Mouse (Mus musculus): ENCODE results near the gene Mgst3. TPM values are rescaled to one million over a fixed set of nuclear protein-coding genes. Genes with fewer than 3 reads are reported as not detected.

Gene Mgst3
- polyA plus RNA-seq, 1 experiment from 2014 or later, result 120 TPM

DNA sequence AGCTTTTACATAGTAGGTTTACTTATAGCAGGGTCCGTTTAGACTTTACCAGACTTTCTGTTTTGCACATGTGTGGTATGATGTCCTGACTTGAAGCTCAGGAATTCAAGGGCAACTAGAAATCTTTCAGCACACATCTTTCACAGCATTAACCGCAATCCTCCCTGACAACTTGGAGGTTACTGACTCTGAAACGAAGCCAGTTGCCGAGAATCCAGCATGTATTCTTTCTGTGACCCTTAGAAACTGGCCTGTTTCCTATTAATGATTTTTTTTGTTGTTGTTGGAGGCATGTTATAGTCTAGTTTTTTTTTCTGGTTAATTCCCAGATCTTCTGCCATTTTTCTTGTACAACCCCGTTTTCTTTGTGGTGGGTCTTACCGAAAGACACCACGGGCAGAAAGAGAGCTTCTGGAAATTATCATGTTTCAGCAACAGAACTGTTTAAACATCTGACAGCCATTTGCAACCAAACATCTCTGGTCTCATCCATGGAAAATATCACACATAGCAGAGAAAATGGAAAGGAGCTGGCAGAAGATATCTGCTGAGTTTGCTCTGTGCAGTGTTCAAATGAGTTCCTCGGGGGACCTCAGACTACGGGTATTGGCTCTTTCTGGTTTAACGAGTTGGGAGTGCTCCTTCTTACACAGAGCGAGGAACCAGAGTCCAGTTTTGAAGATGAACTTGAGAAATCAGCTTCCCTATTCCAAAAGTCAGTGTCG lies 18.5 kb upstream of the Mgst3 start:
- Histone ChIP-seq H3K27me3 (replicated peaks) (peaks cover 53% of the 10 kb centered on the region), H3K36me3 (no peaks in the 10 kb centered on the region), H3K27ac (replicated peaks) (no peak overlapping the region), H3K4me2 (no peak overlapping the region), H3K4me3 (no peak overlapping the region), H3K9ac (no peak overlapping the region), H3K4me1 (no peaks in the 10 kb centered on the region), H3K9me3 (no peaks in the 10 kb centered on the region)
- 61% methylated on average over 12 of the region's 12 CpGs for WGBS
- no peak for ATAC-seq (ENCODE audit: extremely low read depth, insufficient number of reproducible peaks, low FRiP score, low TSS enrichment)

DNA sequence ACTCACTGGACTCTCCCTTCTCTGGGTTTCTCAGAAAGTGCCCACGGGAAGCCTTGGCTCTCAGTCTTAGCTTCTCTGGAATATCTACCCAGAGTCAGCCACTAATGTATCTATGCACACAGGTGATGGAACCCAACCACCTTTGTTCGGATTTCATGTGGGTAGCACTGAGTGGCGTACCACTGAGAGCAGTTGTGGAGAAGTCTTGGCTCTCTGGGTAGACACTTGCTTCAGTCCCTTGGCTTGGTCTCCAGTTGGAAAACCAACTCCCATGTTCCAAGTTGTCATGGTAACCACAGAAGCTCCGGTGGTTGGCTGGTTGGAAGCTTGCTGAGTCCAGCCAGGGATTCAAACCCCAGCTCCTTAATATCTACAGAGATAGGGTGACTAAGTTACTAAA lies 16.0 kb upstream of the Mgst3 start:
- WGBS, result 74% methylated on average over 4 of the region's 4 CpGs
- no peak for ATAC-seq (ENCODE audit: extremely low read depth, insufficient number of reproducible peaks, low FRiP score, low TSS enrichment)
- H3K4me3 ChIP-seq, result no peak overlapping the region
- H3K4me2 ChIP-seq, result no peak overlapping the region
- peaks cover 74% of the 10 kb centered on the region for H3K27me3 ChIP-seq (replicated peaks)
- no peaks in the 10 kb centered on the region for H3K36me3 ChIP-seq
- H3K27ac ChIP-seq (replicated peaks), result no peak overlapping the region
- no peak overlapping the region for H3K9ac ChIP-seq
- no peaks in the 10 kb centered on the region for H3K9me3 ChIP-seq
- no peaks in the 10 kb centered on the region for H3K4me1 ChIP-seq

DNA sequence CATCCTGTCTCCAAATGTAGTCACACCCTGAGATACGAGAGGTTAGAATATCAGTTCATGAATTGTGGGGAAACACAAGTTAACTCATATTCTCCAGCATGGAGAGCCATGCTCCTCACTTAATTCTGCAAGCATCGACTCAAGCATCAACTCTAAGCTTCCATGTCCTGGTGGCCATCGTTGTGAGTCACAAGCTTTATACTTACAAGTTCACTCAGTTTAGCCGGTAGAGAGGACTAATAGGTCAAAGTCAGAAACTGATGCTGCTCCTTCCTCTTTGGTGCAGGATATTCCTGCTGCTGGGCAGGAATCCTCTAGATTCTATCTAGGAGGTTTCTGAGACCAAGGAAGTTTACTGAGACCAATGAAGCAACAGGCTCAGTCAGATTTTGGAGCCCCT lies 11.6 kb upstream of the Mgst3 start:
- Histone ChIP-seq H3K9ac (no peak overlapping the region), H3K9me3 (no peaks in the 10 kb centered on the region), H3K4me3 (no peak overlapping the region), H3K4me2 (no peak overlapping the region), H3K27me3 (replicated peaks) (peaks cover 63% of the 10 kb centered on the region), H3K36me3 (no peaks in the 10 kb centered on the region), H3K27ac (replicated peaks) (no peak overlapping the region), H3K4me1 (no peaks in the 10 kb centered on the region)
- WGBS, result 70% methylated on average over 4 of the region's 4 CpGs
- ATAC-seq (ENCODE audit: extremely low read depth, insufficient number of reproducible peaks, low FRiP score, low TSS enrichment), result no peak

DNA sequence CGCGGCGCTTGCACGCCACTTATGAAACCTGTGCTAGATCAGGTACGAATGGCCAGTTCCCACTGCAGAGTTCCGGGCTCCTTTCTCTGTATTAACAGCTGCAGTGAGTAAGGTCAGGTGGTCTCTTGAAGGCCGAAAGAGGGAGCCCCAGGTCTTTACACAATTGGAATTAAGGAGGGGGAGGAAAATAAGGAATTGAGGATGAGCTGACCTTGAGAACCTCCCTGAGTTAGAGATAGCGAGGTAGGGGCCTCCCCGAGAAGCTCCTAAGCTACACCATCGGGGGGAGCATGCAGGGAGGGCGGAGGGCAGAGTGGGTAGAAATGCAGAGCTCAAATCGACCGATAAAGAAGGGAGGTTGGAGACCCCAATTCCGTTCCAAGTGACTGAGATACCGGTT lies 360 bp downstream of the Mgst3 start:
- Histone ChIP-seq H3K9me3 (no peaks in the 10 kb centered on the region), H3K4me1 (peaks cover 28% of the 10 kb centered on the region), H3K27me3 (replicated peaks) (peaks cover 23% of the 10 kb centered on the region), H3K4me2 (peak overlapping the region; percentile 88), H3K27ac (replicated peaks) (peak overlapping the region; percentile 83), H3K4me3 (peak overlapping the region; percentile 77), H3K36me3 (no peaks in the 10 kb centered on the region), H3K9ac (peak overlapping the region; percentile 88)
- 1% methylated on average over 15 of the region's 15 CpGs for WGBS
- ATAC-seq (ENCODE audit: extremely low read depth, insufficient number of reproducible peaks, low FRiP score, low TSS enrichment), result no peak

DNA sequence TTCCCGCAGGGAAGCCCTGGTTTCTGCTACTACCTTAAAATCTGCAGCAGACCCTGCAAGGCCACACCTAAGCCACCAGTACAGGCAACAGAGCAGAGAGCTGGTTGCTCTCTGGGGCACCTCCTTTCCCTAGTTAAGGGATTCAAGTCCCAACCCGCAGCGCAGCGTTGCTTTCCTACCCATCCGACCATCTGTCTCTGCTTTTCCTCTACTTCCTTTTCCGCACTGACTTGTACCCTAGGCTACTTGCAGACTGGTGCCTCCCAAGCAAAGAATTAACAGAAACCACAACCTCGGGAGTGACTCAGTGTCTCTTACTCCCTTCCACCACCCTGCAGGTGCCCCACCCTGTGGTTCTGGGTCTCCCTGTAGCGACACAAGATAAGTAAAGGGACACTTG lies 954 bp downstream of the Mgst3 start:
- Histone ChIP-seq H3K9ac (peak overlapping the region; percentile 88), H3K4me2 (peak overlapping the region; percentile 88), H3K9me3 (no peaks in the 10 kb centered on the region), H3K27me3 (replicated peaks) (peaks cover 23% of the 10 kb centered on the region), H3K4me3 (peak overlapping the region; percentile 77), H3K36me3 (no peaks in the 10 kb centered on the region), H3K4me1 (peaks cover 28% of the 10 kb centered on the region), H3K27ac (replicated peaks) (peak overlapping the region; percentile 83)
- whole genome bisulfite sequencing, result 12% methylated on average over 8 of the region's 8 CpGs
- ATAC-seq (ENCODE audit: extremely low read depth, insufficient number of reproducible peaks, low FRiP score, low TSS enrichment), result peak; percentile 31; the same call in 1 of the 2 replicates

DNA sequence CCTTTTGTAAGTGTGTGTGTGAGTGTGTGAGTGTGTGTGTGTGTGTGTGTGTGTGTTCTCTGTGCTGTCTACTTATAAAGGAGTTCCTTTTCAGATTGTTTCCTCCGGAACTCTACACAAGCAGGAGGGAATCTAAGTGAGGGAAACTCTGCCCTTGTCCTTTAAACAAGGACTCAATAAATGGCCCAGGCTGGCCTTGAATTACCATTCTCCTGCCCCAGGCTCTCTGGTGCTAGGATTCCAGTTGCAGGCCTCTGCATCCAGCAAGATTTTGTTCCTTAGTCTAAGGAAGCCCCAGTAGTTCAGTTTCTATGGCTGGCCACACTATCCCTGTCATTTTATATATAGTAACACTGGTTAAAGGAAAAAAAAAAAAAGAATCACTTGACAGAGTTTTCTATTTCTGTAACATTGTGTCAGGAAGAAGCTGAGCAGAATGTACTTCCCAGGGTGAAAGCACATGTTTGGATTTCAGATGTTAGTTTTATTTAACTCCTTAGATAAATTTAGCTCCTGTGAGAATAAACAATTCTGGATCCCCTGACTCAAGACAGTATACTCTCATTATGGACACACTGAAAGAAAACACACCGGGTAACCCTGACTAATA lies 1.5 kb downstream of the Mgst3 start:
- ATAC-seq (ENCODE audit: extremely low read depth, insufficient number of reproducible peaks, low FRiP score, low TSS enrichment), result no peak

DNA sequence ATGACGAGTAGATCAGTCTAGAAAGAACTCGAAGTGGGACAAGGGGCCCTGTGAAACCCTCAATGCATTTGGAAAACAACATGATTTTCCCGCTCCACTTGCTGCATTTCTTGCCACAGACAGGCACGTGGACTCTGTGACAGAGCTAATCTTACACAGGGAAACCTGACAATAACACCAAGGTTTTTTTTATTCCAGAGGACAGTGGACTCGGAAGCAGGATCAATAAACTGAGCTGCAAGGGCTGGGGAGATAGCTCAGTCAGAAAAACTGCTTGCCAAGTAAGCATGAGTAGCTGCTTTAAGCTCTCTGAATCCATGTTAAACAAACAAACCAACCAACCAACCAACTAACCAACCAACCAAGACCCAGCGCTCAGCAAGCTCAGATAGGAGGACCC lies 2.4 kb downstream of the Mgst3 start:
- Histone ChIP-seq H3K4me1 (peaks cover 34% of the 10 kb centered on the region), H3K4me3 (no peak overlapping the region; the same call in 1 of the 2 replicates), H3K9me3 (no peaks in the 10 kb centered on the region), H3K4me2 (peak overlapping the region; percentile 88), H3K36me3 (no peaks in the 10 kb centered on the region), H3K9ac (0 out of 2 replicates have a peak overlapping the region, but pooled peaks have one; percentile 39), H3K27me3 (replicated peaks) (peaks cover 19% of the 10 kb centered on the region), H3K27ac (replicated peaks) (no peak overlapping the region; the same call in 1 of the 2 replicates)
- WGBS, result 72% methylated on average over 6 of the region's 6 CpGs
- ATAC-seq (ENCODE audit: extremely low read depth, insufficient number of reproducible peaks, low FRiP score, low TSS enrichment), result no peak

More for the DNA sequence above, 1.5 kb downstream of the Mgst3 start:
- H3K9me3 ChIP-seq, result no peaks in the 10 kb centered on the region
- no peaks in the 10 kb centered on the region for H3K36me3 ChIP-seq
- H3K9ac ChIP-seq, result peak overlapping the region; percentile 88
- H3K4me2 ChIP-seq, result peak overlapping the region; percentile 88
- peaks cover 30% of the 10 kb centered on the region for H3K4me1 ChIP-seq
- peak overlapping the region; percentile 83 for H3K27ac ChIP-seq (replicated peaks)
- H3K4me3 ChIP-seq, result peak overlapping the region; percentile 77
- peaks cover 23% of the 10 kb centered on the region for H3K27me3 ChIP-seq (replicated peaks)
- WGBS, result 43% methylated on average over 2 of the region's 2 CpGs

DNA sequence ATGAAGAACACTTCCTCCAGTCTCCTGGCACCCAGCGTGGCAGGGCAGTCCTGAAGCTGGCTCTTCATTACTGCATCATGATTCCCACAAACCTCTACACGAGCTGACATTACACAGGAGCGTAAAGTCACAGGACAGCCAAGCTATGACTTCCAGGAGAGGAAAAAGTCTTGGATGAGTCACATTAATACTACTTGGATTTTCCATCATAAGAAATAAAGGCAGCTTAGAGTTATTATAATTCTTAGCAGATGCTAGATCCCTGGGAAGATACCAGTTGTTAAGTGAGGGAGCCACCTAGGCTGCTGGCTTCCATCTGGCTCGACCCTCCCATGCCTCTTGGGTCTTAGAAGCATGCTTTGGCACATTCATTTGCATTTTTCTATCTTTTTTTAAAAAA lies 3.3 kb downstream of the Mgst3 start:
- peaks cover 38% of the 10 kb centered on the region for H3K4me1 ChIP-seq
- no peak for ATAC-seq (ENCODE audit: extremely low read depth, insufficient number of reproducible peaks, low FRiP score, low TSS enrichment)
- H3K27ac ChIP-seq (replicated peaks), result no peak overlapping the region
- H3K36me3 ChIP-seq, result no peaks in the 10 kb centered on the region
- H3K4me3 ChIP-seq, result no peak overlapping the region
- H3K27me3 ChIP-seq (replicated peaks), result peaks cover 11% of the 10 kb centered on the region; the same call in 1 of the 2 replicates
- no peak overlapping the region; the same call in 1 of the 2 replicates for H3K9ac ChIP-seq
- no peaks in the 10 kb centered on the region for H3K9me3 ChIP-seq
- 73% methylated on average over 4 of the region's 4 CpGs for WGBS
- peak overlapping the region; percentile 88 for H3K4me2 ChIP-seq

DNA sequence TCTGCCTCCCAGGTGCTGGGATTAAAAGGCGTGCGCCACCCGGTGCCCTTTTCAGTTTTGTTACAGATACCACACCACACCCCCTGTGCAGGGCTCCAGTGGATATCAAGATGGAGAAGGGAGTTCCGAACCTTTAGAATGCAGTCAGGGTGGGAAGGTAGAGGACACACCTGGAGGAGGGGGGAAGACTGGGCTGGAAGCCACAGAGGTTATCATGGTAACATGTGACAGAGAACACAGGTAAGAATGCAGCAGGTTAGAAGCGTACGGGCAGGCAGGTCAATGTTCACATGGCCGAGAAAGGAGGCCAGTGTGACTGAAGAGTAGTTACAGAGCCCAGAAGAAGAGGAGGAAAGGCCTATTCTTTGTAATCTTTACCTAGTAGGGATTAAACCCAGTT lies 4.1 kb downstream of the Mgst3 start:
- H3K4me1 ChIP-seq, result peaks cover 45% of the 10 kb centered on the region
- 77% methylated on average over 7 of the region's 7 CpGs for WGBS
- ATAC-seq (ENCODE audit: extremely low read depth, insufficient number of reproducible peaks, low FRiP score, low TSS enrichment), result no peak
- H3K4me2 ChIP-seq, result peak overlapping the region; percentile 88
- H3K4me3 ChIP-seq, result no peak overlapping the region
- no peaks in the 10 kb centered on the region for H3K36me3 ChIP-seq
- no peak overlapping the region for H3K9ac ChIP-seq
- H3K9me3 ChIP-seq, result no peaks in the 10 kb centered on the region
- H3K27ac ChIP-seq (replicated peaks), result no peak overlapping the region
- H3K27me3 ChIP-seq (replicated peaks), result 0 out of 2 replicates have a peak, but pooled peaks cover 6% of the 10 kb centered on the region

DNA sequence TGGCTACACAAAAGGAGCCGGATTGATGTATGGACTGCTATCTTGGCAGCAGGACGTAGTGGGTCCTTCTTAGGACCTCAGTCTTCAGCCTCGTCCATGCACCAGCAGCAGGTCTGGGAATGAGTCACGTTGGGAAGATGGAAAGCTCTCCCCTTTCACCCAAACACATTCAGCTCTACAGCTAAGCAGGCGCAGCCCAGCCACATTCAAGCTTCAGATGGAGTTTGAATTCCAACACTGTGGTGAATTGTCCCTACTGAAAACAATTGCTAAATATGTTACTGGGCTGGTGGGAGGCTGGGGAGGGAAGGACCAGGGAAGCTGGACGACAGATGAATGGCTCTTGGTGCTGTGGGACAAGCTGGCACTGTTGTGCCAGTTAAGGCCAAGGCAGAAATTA lies 5.1 kb downstream of the Mgst3 start:
- 0 out of 2 replicates have a peak, but pooled peaks cover 6% of the 10 kb centered on the region for H3K27me3 ChIP-seq (replicated peaks)
- no peak overlapping the region for H3K9ac ChIP-seq
- peak overlapping the region; percentile 13; the same call in 1 of the 2 replicates for H3K4me2 ChIP-seq
- ATAC-seq (ENCODE audit: extremely low read depth, insufficient number of reproducible peaks, low FRiP score, low TSS enrichment), result no peak
- H3K4me3 ChIP-seq, result no peak overlapping the region
- peaks cover 48% of the 10 kb centered on the region for H3K4me1 ChIP-seq
- no peak overlapping the region for H3K27ac ChIP-seq (replicated peaks)
- 71% methylated on average over 6 of the region's 6 CpGs for WGBS
- H3K36me3 ChIP-seq, result no peaks in the 10 kb centered on the region
- H3K9me3 ChIP-seq, result no peaks in the 10 kb centered on the region

DNA sequence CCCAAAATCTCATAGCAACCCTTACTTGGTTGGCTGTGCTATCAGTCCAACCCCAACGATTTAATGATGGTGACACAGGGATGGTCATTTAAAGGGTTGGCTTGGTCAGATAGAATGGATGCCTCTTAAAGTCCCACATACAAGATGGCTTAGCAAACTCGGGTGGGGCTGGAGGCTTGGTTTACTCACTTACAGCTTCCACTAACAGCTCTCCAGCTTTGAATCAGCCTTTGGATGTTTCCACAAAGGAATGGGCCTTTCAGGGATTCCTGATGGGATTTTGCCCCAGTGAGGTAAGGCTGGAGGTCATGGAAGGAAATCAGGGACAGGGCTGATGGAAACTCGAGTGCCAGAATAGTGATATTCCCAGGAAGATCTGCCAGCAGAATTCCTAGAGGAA lies 5.8 kb downstream of the Mgst3 start:
- Histone ChIP-seq H3K27ac (replicated peaks) (no peak overlapping the region), H3K9me3 (no peaks in the 10 kb centered on the region), H3K27me3 (replicated peaks) (0 out of 2 replicates have a peak, but pooled peaks cover 6% of the 10 kb centered on the region), H3K4me1 (peaks cover 48% of the 10 kb centered on the region), H3K36me3 (no peaks in the 10 kb centered on the region), H3K9ac (no peak overlapping the region), H3K4me2 (no peak overlapping the region), H3K4me3 (no peak overlapping the region)
- 60% methylated on average over 3 of the region's 3 CpGs for WGBS
- no peak for ATAC-seq (ENCODE audit: extremely low read depth, insufficient number of reproducible peaks, low FRiP score, low TSS enrichment)
